Mouse (Mus musculus) liver, embryonic 15.5 days (tissue): Measurements from ENCODE around the gene Plxna1. TPM values are rescaled to one million over a fixed set of nuclear protein-coding genes. Genes with fewer than 3 reads are reported as not detected.

ENCODE experiments used
- ATAC-seq: fragments of 200-750 bp; cut with Nextera tagmentation; 2 replicates; pipeline ENCODE4 v1.8.0; 2017; ENCODE audit warnings: moderate number of reproducible peaks, mild to moderate bottlenecking, moderate library complexity; ENCODE audit not compliant: insufficient read depth
- H3K27ac ChIP-seq: fragments of 300-500 bp; sonication (generic); replicated peaks from 2 replicates; pipeline ENCODE4 v1.5.1; 2015; ENCODE audit warnings: mild to moderate bottlenecking, inconsistent platforms
- H3K27me3 ChIP-seq: fragments of 300-500 bp; sonication (generic); 2 replicates; pipeline ENCODE4 v1.6.1; 2015; ENCODE audit warnings: mild to moderate bottlenecking, inconsistent platforms
- H3K36me3 ChIP-seq: fragments of 300-500 bp; sonication (generic); replicated peaks from 2 replicates; pipeline ENCODE4 v1.6.1; 2015; ENCODE audit warnings: moderate library complexity, mild to moderate bottlenecking, inconsistent platforms
- H3K4me1 ChIP-seq: fragments of 300-500 bp; sonication (generic); replicated peaks from 2 replicates; pipeline ENCODE4 v1.6.1; 2015; ENCODE audit warnings: inconsistent platforms
- H3K4me2 ChIP-seq: fragments of 300-500 bp; sonication (generic); 2 replicates; pipeline ENCODE4 v1.6.1; 2015; ENCODE audit warnings: moderate library complexity, mild to moderate bottlenecking, inconsistent platforms
- H3K4me3 ChIP-seq: fragments of 300-500 bp; sonication (generic); replicated peaks from 2 replicates; pipeline ENCODE4 v1.5.1; 2015; ENCODE audit warnings: mild to moderate bottlenecking, inconsistent platforms
- H3K9ac ChIP-seq: fragments of 300-500 bp; sonication (generic); 2 replicates; pipeline ENCODE4 v1.6.1; 2015; ENCODE audit warnings: moderate library complexity, mild to moderate bottlenecking, inconsistent platforms
- H3K9me3 ChIP-seq: fragments of 300-500 bp; sonication (generic); replicated peaks from 2 replicates; pipeline ENCODE4 v1.6.1; 2016; ENCODE audit warnings: inconsistent platforms
- WGBS: fragments of 180-500 bp; shearing (Covaris S2); methylation state at CpG from one replicate; pipeline ENCODE4 v1.1.7; 2015; ENCODE audit warnings: mixed read lengths; ENCODE audit not compliant: insufficient replicate concordance; 5-methylcytosine and 5-hydroxymethylcytosine counted together
- polyA plus RNA-seq: library from polyadenylated mRNA; unstranded; fragments of >200 nt; fragmentation: Nextera tagmentation; extraction: Ambion mirVana; gene quantifications from 2 replicates; pipeline ENCODE4 v1.2.1, GENCODE M21; 2015

Gene Plxna1
- polyA plus RNA-seq, 1 experiment from 2014 or later, result 1.8 TPM

DNA sequence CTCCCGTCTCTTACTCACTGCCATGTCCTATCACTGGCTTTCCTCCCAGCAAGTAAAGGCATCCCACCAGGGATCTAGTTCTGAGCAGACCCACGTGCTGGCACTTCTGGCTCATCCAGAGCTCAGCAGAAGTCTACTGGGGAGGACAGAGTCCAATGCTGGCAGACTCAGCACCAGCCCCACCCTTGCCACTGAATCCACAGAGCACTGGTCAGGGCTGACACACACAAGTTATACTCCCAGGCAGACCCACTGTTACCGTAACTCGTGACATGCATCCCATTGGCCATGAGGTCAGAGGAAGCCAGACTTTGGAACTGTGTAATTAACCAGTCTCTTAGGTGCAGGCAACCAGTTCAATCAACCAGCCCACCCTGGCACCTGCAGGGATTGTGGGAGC lies 33.8 kb downstream of the Plxna1 start:
- H3K27ac ChIP-seq, result no peak overlapping the region
- H3K36me3 ChIP-seq, result peaks cover 11% of the 10 kb centered on the region; the same call in 1 of the 2 replicates
- no peak overlapping the region for H3K9ac ChIP-seq
- H3K4me2 ChIP-seq, result no peak overlapping the region
- ATAC-seq, result no peak
- H3K9me3 ChIP-seq, result no peaks in the 10 kb centered on the region
- no peaks in the 10 kb centered on the region for H3K4me1 ChIP-seq
- H3K27me3 ChIP-seq, result no peaks in the 10 kb centered on the region
- no peak overlapping the region for H3K4me3 ChIP-seq
- WGBS, result 67% methylated on average over 4 of the region's 4 CpGs

DNA sequence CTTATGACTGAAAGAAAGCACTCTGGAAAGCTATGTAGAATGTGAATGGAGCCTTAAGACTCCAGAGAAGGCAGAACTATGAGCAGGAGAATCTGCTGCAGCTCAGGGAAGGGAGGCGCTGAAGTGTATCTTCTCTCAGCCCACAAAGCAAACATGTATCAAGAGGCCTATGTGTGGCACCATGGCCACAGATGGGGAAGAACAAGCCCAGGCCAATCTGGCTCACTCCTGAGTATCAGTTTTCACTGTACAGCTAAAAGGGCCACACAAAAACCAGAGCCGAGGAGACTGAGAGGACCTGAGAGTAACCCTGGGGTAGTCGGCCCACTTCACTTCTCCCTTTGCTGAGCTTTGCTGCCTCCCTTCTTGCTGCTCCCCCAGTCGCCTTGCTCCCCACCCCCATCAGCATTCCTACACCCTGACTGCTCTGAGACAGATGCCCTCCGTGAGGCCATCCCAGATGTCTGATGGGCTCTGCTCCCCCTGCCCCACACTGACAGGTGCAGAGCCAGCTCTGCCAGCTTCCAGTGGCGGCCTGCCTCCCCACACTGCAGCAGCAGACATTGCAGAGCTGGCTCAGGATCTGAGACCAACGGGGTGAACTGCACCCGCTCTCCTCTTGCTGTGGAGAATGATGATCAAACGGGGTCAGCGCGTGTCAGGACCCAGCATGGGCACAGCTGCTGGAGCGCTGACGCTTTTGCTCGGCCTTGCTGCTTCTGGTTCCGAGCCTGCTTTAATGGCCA lies 34.5 kb downstream of the Plxna1 start:
- no peak overlapping the region for H3K9ac ChIP-seq
- H3K27me3 ChIP-seq, result no peaks in the 10 kb centered on the region
- no peak overlapping the region for H3K4me2 ChIP-seq
- H3K36me3 ChIP-seq, result peaks cover 11% of the 10 kb centered on the region; the same call in 1 of the 2 replicates
- no peak overlapping the region for H3K4me3 ChIP-seq
- no peak overlapping the region for H3K27ac ChIP-seq
- 77% methylated on average over 15 of the region's 15 CpGs for WGBS
- no peaks in the 10 kb centered on the region for H3K9me3 ChIP-seq
- ATAC-seq, result no peak
- H3K4me1 ChIP-seq, result no peaks in the 10 kb centered on the region

- H3K27ac ChIP-seq, result no peak overlapping the region
- H3K36me3 ChIP-seq, result 0 out of 2 replicates have a peak, but pooled peaks cover 8% of the 10 kb centered on the region
- H3K4me2 ChIP-seq, result no peak overlapping the region
- ATAC-seq, result 0 out of 2 replicates have a peak, but pooled peaks have one; percentile 46
- H3K9me3 ChIP-seq, result no peaks in the 10 kb centered on the region
- no peak overlapping the region for H3K4me3 ChIP-seq
- no peaks in the 10 kb centered on the region for H3K27me3 ChIP-seq
- 39% methylated on average over 4 of the region's 4 CpGs for WGBS
- H3K9ac ChIP-seq, result no peak overlapping the region
- no peaks in the 10 kb centered on the region for H3K4me1 ChIP-seq
Observed at GRCm38 (mm10) chr6:89324842-89325241, 37.6 kb downstream of the Plxna1 start.

DNA sequence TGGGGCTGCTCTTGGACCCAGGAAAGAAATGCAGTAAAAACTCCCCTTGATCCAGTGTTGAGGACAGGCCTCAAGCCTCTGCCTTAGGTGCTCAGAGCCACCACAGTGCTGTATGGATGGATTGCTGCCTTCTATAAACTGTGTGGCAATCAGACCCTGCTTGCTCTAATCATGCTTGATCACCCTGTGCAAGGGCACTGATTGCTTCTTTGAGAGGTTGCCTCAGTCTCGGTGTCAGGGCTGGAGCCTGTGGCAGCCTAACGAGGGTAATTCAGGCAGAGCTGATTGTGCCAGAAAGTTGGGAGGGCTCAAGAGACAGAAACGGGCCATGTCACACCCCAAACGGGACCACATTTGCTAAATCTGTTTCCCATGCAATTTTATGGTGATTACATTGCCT lies 47.2 kb downstream of the Plxna1 start:
- H3K9ac ChIP-seq, result no peak overlapping the region
- H3K4me2 ChIP-seq, result no peak overlapping the region
- no peaks in the 10 kb centered on the region; the same call in 1 of the 2 replicates for H3K27me3 ChIP-seq
- no peaks in the 10 kb centered on the region for H3K4me1 ChIP-seq
- 0 out of 2 replicates have a peak, but pooled peaks cover 3% of the 10 kb centered on the region for H3K36me3 ChIP-seq
- H3K27ac ChIP-seq, result no peak overlapping the region
- H3K9me3 ChIP-seq, result no peaks in the 10 kb centered on the region
- ATAC-seq, result no peak
- no peak overlapping the region for H3K4me3 ChIP-seq
- WGBS, result 46% methylated on average over 4 of the region's 4 CpGs

DNA sequence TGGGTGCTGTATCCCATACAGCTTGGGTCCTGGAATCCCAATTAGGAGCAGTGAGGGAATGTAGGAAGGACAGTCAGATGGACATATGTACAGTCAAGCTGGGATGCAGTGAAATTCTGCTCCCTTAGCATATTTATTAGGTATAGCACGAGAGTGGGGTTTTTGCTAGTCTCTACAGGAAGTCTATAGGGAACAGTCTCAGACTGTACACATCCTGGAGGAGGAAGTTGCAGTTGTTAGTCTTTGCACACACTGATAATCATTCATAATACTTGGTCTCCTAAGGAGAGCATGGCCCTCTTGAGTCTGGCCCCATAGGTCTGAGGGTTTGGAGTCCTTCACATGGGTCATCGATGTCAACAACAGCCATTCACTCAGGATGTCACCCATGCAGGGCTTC lies 50.9 kb downstream of the Plxna1 start:
- Histone ChIP-seq H3K27me3 (no peaks in the 10 kb centered on the region; the same call in 1 of the 2 replicates), H3K36me3 (no peaks in the 10 kb centered on the region), H3K4me2 (no peak overlapping the region), H3K27ac (no peak overlapping the region), H3K9ac (no peak overlapping the region), H3K4me3 (no peak overlapping the region), H3K9me3 (no peaks in the 10 kb centered on the region), H3K4me1 (no peaks in the 10 kb centered on the region)
- ATAC-seq, result no peak
- 36% methylated on average over 2 of the region's 2 CpGs for WGBS

GRCm38 (mm10) chr6:89310236-89310635 lies 52.2 kb downstream of the Plxna1 start:
- Histone ChIP-seq H3K4me2 (no peak overlapping the region), H3K36me3 (no peaks in the 10 kb centered on the region), H3K4me3 (no peak overlapping the region), H3K27ac (no peak overlapping the region), H3K27me3 (no peaks in the 10 kb centered on the region; the same call in 1 of the 2 replicates), H3K4me1 (no peaks in the 10 kb centered on the region), H3K9ac (no peak overlapping the region), H3K9me3 (no peaks in the 10 kb centered on the region)
- no peak for ATAC-seq
- 47% methylated on average over 9 of the region's 9 CpGs for WGBS

- 51% methylated on average over 6 of the region's 6 CpGs for WGBS
- Histone ChIP-seq H3K4me1 (no peaks in the 10 kb centered on the region), H3K4me2 (no peak overlapping the region), H3K27ac (no peak overlapping the region), H3K9ac (no peak overlapping the region), H3K4me3 (no peak overlapping the region), H3K9me3 (no peaks in the 10 kb centered on the region), H3K36me3 (no peaks in the 10 kb centered on the region), H3K27me3 (no peaks in the 10 kb centered on the region)
- ATAC-seq, result no peak
Observed at GRCm38 (mm10) chr6:89308213-89308973, 54.0 kb downstream of the Plxna1 start.

GRCm38 (mm10) chr6:89304375-89305058 lies 57.9 kb downstream of the Plxna1 start:
- no peaks in the 10 kb centered on the region for H3K36me3 ChIP-seq

DNA sequence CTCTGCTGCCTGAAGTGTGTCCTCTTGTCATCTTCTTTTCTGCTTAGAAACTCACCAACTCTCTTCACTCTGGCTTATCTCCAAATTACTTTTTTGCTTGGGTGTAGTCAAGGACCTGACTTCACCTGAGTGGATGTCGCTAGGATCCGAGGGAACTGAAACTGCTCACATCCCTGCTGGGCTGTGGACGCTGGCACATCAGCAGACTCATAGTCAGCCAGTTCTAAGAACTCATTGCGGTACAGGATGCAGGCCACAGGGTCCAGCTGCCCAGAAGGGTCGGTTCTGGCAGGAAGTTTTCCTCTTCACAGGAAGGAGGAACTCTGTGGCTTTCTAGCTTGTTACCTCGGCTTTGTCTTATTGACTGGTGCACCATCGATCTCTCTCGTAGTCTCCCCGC lies 62.6 kb downstream of the Plxna1 start:
- Histone ChIP-seq H3K9ac (no peak overlapping the region), H3K9me3 (no peaks in the 10 kb centered on the region), H3K27me3 (no peaks in the 10 kb centered on the region), H3K4me3 (no peak overlapping the region), H3K4me2 (no peak overlapping the region), H3K27ac (no peak overlapping the region), H3K36me3 (no peaks in the 10 kb centered on the region), H3K4me1 (no peaks in the 10 kb centered on the region)
- 38% methylated on average over 9 of the region's 9 CpGs for WGBS
- no peak for ATAC-seq

More at GRCm38 (mm10) chr6:89304375-89305058, 57.9 kb downstream of the Plxna1 start:
- no peak for ATAC-seq
- no peaks in the 10 kb centered on the region for H3K4me1 ChIP-seq
- no peak overlapping the region for H3K4me3 ChIP-seq
- H3K4me2 ChIP-seq, result no peak overlapping the region
- no peaks in the 10 kb centered on the region for H3K27me3 ChIP-seq
- no peak overlapping the region for H3K9ac ChIP-seq
- H3K27ac ChIP-seq, result no peak overlapping the region
- 38% methylated on average over 3 of the region's 3 CpGs for WGBS
- H3K9me3 ChIP-seq, result no peaks in the 10 kb centered on the region

- no peak overlapping the region for H3K27ac ChIP-seq
- H3K4me3 ChIP-seq, result no peak overlapping the region
- H3K9ac ChIP-seq, result no peak overlapping the region
- ATAC-seq, result no peak
- H3K4me1 ChIP-seq, result no peaks in the 10 kb centered on the region
- no peaks in the 10 kb centered on the region for H3K9me3 ChIP-seq
- H3K4me2 ChIP-seq, result no peak overlapping the region
- WGBS, result 59% methylated on average over 15 of the region's 15 CpGs
- H3K36me3 ChIP-seq, result no peaks in the 10 kb centered on the region
- no peaks in the 10 kb centered on the region for H3K27me3 ChIP-seq
Observed at GRCm38 (mm10) chr6:89296909-89297695, 65.3 kb downstream of the Plxna1 start.
